Mouse (Mus musculus) heart, embryonic 14.5 days (tissue): ENCODE measurements around the gene Pde1c. TPM values are rescaled to one million over a fixed set of nuclear protein-coding genes. Genes with fewer than 3 reads are reported as not detected.

Experiments used
- ATAC-seq: fragments of 200-750 bp; cut with Nextera tagmentation; 2 replicates; pipeline ENCODE4 v1.8.0; 2017; ENCODE audit warnings: low read depth, moderate TSS enrichment; ENCODE audit not compliant: insufficient number of reproducible peaks, insufficient read depth, low FRiP score
- H3K27ac ChIP-seq, 2 experiments: fragments of 200-500 bp in 1 of 2; fragments of 300-500 bp in 1 of 2; sonication (generic) in 1 of 2; replicated peaks in 1 of 2; 2 replicates each; pipeline ENCODE4 v1.5.1; 2012 to 2014; ENCODE audit warnings: low read depth in 2 of 2, low read length in 2 of 2, control low read depth in 1 of 2, mild to moderate bottlenecking in 1 of 2, mixed read lengths in 1 of 2; ENCODE audit not compliant: control insufficient read depth in 1 of 2, insufficient read depth in 1 of 2
- H3K27me3 ChIP-seq: fragments of 300-500 bp; sonication (generic); 2 replicates; pipeline ENCODE4 v1.6.1; 2014; ENCODE audit warnings: mild to moderate bottlenecking, low read length, control low read depth; ENCODE audit not compliant: control insufficient read depth, insufficient read depth
- H3K36me3 ChIP-seq: fragments of 300-500 bp; sonication (generic); 2 replicates; pipeline ENCODE4 v1.6.1; 2014; ENCODE audit warnings: mild to moderate bottlenecking, control low read depth, low read length, mixed read lengths; ENCODE audit not compliant: control insufficient read depth, insufficient read depth
- H3K4me1 ChIP-seq, 2 experiments: fragments of 200-500 bp in 1 of 2; fragments of 300-500 bp in 1 of 2; sonication (generic) in 1 of 2; 2 replicates each; pipeline ENCODE4 v1.6.1; 2012 to 2014; ENCODE audit warnings: low read length in 2 of 2, control low read depth in 1 of 2, mixed read lengths in 1 of 2; ENCODE audit not compliant: control insufficient read depth in 2 of 2, insufficient read depth in 2 of 2
- H3K4me2 ChIP-seq: fragments of 300-500 bp; sonication (generic); 2 replicates; pipeline ENCODE4 v1.6.1; 2014; ENCODE audit warnings: mild to moderate bottlenecking, low read length
- H3K4me3 ChIP-seq, 2 experiments: fragments of 200-500 bp in 1 of 2; fragments of 300-500 bp in 1 of 2; sonication (generic) in 1 of 2; 2 replicates each; pipeline ENCODE4 v1.5.1; 2012 to 2014; ENCODE audit warnings: low read length in 2 of 2, mild to moderate bottlenecking in 2 of 2, control low read depth in 1 of 2, low read depth in 1 of 2, moderate library complexity in 1 of 2; ENCODE audit not compliant: control insufficient read depth in 1 of 2, insufficient read depth in 1 of 2
- H3K9ac ChIP-seq: fragments of 300-500 bp; sonication (generic); 2 replicates; pipeline ENCODE4 v1.6.1; 2014; ENCODE audit warnings: mild to moderate bottlenecking, low read length
- H3K9me3 ChIP-seq: fragments of 300-500 bp; sonication (generic); 2 replicates; pipeline ENCODE4 v1.6.1; 2016; ENCODE audit warnings: low read length, control low read depth; ENCODE audit not compliant: control insufficient read depth
- WGBS: fragments of 180-500 bp; shearing (Covaris S2); extraction: QIAGEN DNeasy Blood & Tissue Kit; methylation state at CpG from one replicate; pipeline ENCODE4 v1.1.7; 2014; 5-methylcytosine and 5-hydroxymethylcytosine counted together
- polyA plus RNA-seq: library from polyadenylated mRNA; unstranded; fragments of >200 nt; fragmentation: Nextera tagmentation; extraction: Ambion mirVana; gene quantifications from 2 replicates; pipeline ENCODE4 v1.2.1, GENCODE M21; 2014

The Pde1c gene
- polyA plus RNA-seq, 1 experiment from 2014 or later: 11.1 TPM

- no peak overlapping the region for H3K27ac ChIP-seq
- H3K9me3 ChIP-seq: no peaks in the 10 kb centered on the region
- peaks cover 0 to 3% of the 10 kb centered on the region in 2 experiments; a peak in 2 of 4 replicates for H3K4me1 ChIP-seq
- H3K4me3 ChIP-seq: no peak overlapping the region
- no peaks in the 10 kb centered on the region for H3K27me3 ChIP-seq
- H3K36me3 ChIP-seq: no peaks in the 10 kb centered on the region
- 65% methylated on average over 1 of the region's 1 CpGs for WGBS
- no peak overlapping the region for H3K4me2 ChIP-seq
- no peak overlapping the region for H3K9ac ChIP-seq
- no peak for ATAC-seq
Measured at GRCm38 (mm10) chr6:56328103-56328502, 240.8 kb downstream of the Pde1c start.

GRCm38 (mm10) chr6:56322799-56323198 lies 246.1 kb downstream of the Pde1c start:
- peak overlapping the region; percentile 16; the same call in 1 of the 2 replicates for H3K4me2 ChIP-seq

GRCm38 (mm10) chr6:56310318-56310717 lies 258.6 kb downstream of the Pde1c start:
- Histone ChIP-seq H3K4me3 (no peak overlapping the region), H3K9me3 (no peaks in the 10 kb centered on the region), H3K36me3 (no peaks in the 10 kb centered on the region), H3K4me2 (no peak overlapping the region), H3K9ac (no peak overlapping the region), H3K27me3 (no peaks in the 10 kb centered on the region), H3K27ac (no peak overlapping the region), H3K4me1 (no peaks in the 10 kb centered on the region)
- ATAC-seq: no peak

More at GRCm38 (mm10) chr6:56322799-56323198, 246.1 kb downstream of the Pde1c start:
- ATAC-seq: 0 out of 2 replicates have a peak, but pooled peaks have one; percentile 39
- 8% methylated on average over 3 of the region's 3 CpGs for WGBS
- Histone ChIP-seq H3K27me3 (no peaks in the 10 kb centered on the region), H3K27ac (peak overlapping the region in 1 of 2 experiments; percentile 9; a peak in 1 of 4 replicates), H3K9me3 (no peaks in the 10 kb centered on the region), H3K4me3 (no peak overlapping the region), H3K36me3 (no peaks in the 10 kb centered on the region), H3K9ac (no peak overlapping the region), H3K4me1 (peaks cover 0 to 10% of the 10 kb centered on the region in 2 experiments; a peak in 2 of 4 replicates)

- H3K4me2 ChIP-seq: no peak overlapping the region
- no peaks in the 10 kb centered on the region for H3K9me3 ChIP-seq
- H3K9ac ChIP-seq: no peak overlapping the region
- no peak overlapping the region for H3K27ac ChIP-seq
- 82% methylated on average over 2 of the region's 2 CpGs for WGBS
- H3K36me3 ChIP-seq: no peaks in the 10 kb centered on the region
- H3K27me3 ChIP-seq: no peaks in the 10 kb centered on the region
- ATAC-seq: no peak
- H3K4me1 ChIP-seq: no peaks in the 10 kb centered on the region
- no peak overlapping the region for H3K4me3 ChIP-seq
Measured at GRCm38 (mm10) chr6:56306066-56306465, 262.8 kb downstream of the Pde1c start.

GRCm38 (mm10) chr6:56292176-56292575 lies 276.7 kb downstream of the Pde1c start:
- Histone ChIP-seq H3K4me2 (no peak overlapping the region), H3K9me3 (no peaks in the 10 kb centered on the region), H3K4me1 (no peaks in the 10 kb centered on the region), H3K36me3 (no peaks in the 10 kb centered on the region), H3K9ac (no peak overlapping the region), H3K4me3 (no peak overlapping the region), H3K27ac (no peak overlapping the region), H3K27me3 (no peaks in the 10 kb centered on the region)
- 21% methylated on average over 1 of the region's 1 CpGs for WGBS
- ATAC-seq: no peak

GRCm38 (mm10) chr6:56289307-56289706 lies 279.6 kb downstream of the Pde1c start:
- no peaks in the 10 kb centered on the region for H3K36me3 ChIP-seq
- ATAC-seq: no peak
- H3K4me3 ChIP-seq: no peak overlapping the region
- no peaks in the 10 kb centered on the region for H3K4me1 ChIP-seq
- no peak overlapping the region for H3K9ac ChIP-seq
- WGBS: 80% methylated on average over 2 of the region's 2 CpGs
- no peaks in the 10 kb centered on the region for H3K9me3 ChIP-seq
- no peaks in the 10 kb centered on the region for H3K27me3 ChIP-seq
- no peak overlapping the region for H3K27ac ChIP-seq
- no peak overlapping the region for H3K4me2 ChIP-seq

GRCm38 (mm10) chr6:56284821-56285220 lies 284.1 kb downstream of the Pde1c start:
- Histone ChIP-seq H3K4me2 (no peak overlapping the region), H3K4me3 (no peak overlapping the region), H3K27ac (no peak overlapping the region), H3K27me3 (no peaks in the 10 kb centered on the region), H3K9me3 (no peaks in the 10 kb centered on the region), H3K9ac (no peak overlapping the region), H3K4me1 (no peaks in the 10 kb centered on the region), H3K36me3 (no peaks in the 10 kb centered on the region)
- WGBS: 72% methylated on average over 4 of the region's 4 CpGs
- no peak for ATAC-seq

GRCm38 (mm10) chr6:56275461-56275860 lies 293.4 kb downstream of the Pde1c start:
- Histone ChIP-seq H3K36me3 (no peaks in the 10 kb centered on the region), H3K4me2 (no peak overlapping the region), H3K4me3 (no peak overlapping the region), H3K27me3 (no peaks in the 10 kb centered on the region), H3K9me3 (no peaks in the 10 kb centered on the region), H3K4me1 (no peaks in the 10 kb centered on the region), H3K27ac (no peak overlapping the region), H3K9ac (no peak overlapping the region)
- WGBS: 61% methylated on average over 1 of the region's 1 CpGs
- no peak for ATAC-seq
